Mouse (Mus musculus) retina, adult 2 months (tissue): Measurements from ENCODE around the gene Cd4.
"Not testable (repeated sequence)": the region's sequence is repeated elsewhere in the genome, so short reads cannot be mapped to it uniquely, and the experiment has no call there.

Experiments
- DNase-seq: peaks from one replicate; pipeline ENCODE4 v3.0.0-alpha.2; 2012; ENCODE audit warnings: low read depth, low spot score

Cd4 gene

GRCm38 (mm10) chr6:124915942-124916694 is 28.1 kb upstream of the Cd4 start:
- DNase-seq = no peak

- DNase-seq = no peak
Measured at GRCm38 (mm10) chr6:124915160-124915941, 27.3 kb upstream of the Cd4 start.

GRCm38 (mm10) chr6:124914511-124914910 is 26.5 kb upstream of the Cd4 start:
- no peak for DNase-seq

- DNase-seq = no peak
Measured at GRCm38 (mm10) chr6:124913721-124914285, 25.8 kb upstream of the Cd4 start.

GRCm38 (mm10) chr6:124913214-124913613 is 25.2 kb upstream of the Cd4 start:
- no peak for DNase-seq

GRCm38 (mm10) chr6:124911533-124912218 is 23.7 kb upstream of the Cd4 start, which contains the start of gene Lag3:
Gene Lag3, minus strand, starts transcription at chr6:124911705.
- no peak for DNase-seq

- no peak for DNase-seq
Measured at GRCm38 (mm10) chr6:124910032-124910431, 22.0 kb upstream of the Cd4 start.

GRCm38 (mm10) chr6:124907767-124908166 is 19.7 kb upstream of the Cd4 start:
- no peak for DNase-seq

GRCm38 (mm10) chr6:124904991-124905860 is 17.2 kb upstream of the Cd4 start:
- DNase-seq = no peak

GRCm38 (mm10) chr6:124904161-124904981 is 16.4 kb upstream of the Cd4 start:
- peak; percentile 74 for DNase-seq

GRCm38 (mm10) chr6:124903580-124904151 is 15.6 kb upstream of the Cd4 start:
- DNase-seq = peak; percentile 95

GRCm38 (mm10) chr6:124901851-124902250 is 13.8 kb upstream of the Cd4 start:
- DNase-seq = no peak

GRCm38 (mm10) chr6:124900801-124901480 is 12.9 kb upstream of the Cd4 start:
- DNase-seq = no peak

- no peak for DNase-seq
Measured at GRCm38 (mm10) chr6:124900056-124900800, 12.2 kb upstream of the Cd4 start.

GRCm38 (mm10) chr6:124898359-124898758 is 10.3 kb upstream of the Cd4 start:
- DNase-seq = no peak

GRCm38 (mm10) chr6:124894113-124894512 is 6.1 kb upstream of the Cd4 start:
- DNase-seq = not testable (repeated sequence)

- DNase-seq = no peak
Measured at GRCm38 (mm10) chr6:124890997-124891396, 3.0 kb upstream of the Cd4 start.

- no peak for DNase-seq
Measured at GRCm38 (mm10) chr6:124888555-124889125, 619 bp upstream of the Cd4 start.
